Mouse (Mus musculus) MEL (cell line): ENCODE results near the gene 4930402F06Rik.

ENCODE experiments used
- CTCF ChIP-seq, 3 experiments: IDR thresholded peaks in 2 of 3; conservative IDR thresholded peaks in 1 of 3; 2 replicates each; pipeline ENCODE4 v1.5.1; 2011 to 2012; ENCODE audit warnings: low read length in 3 of 3, low read depth in 2 of 3, mild to moderate bottlenecking in 2 of 3, improper control_type of control experiment in 1 of 3, inconsistent platforms in 1 of 3, mixed read lengths in 1 of 3, moderate library complexity in 1 of 3; ENCODE audit not compliant: control insufficient read depth in 1 of 3, insufficient read depth in 1 of 3, poor library complexity in 1 of 3, severe bottlenecking in 1 of 3
- E2F4 ChIP-seq: IDR thresholded peaks from 2 replicates; pipeline ENCODE4 v1.6.1; 2011; ENCODE audit warnings: low read depth, low read length, improper control_type of control experiment, borderline replicate concordance

DNA sequence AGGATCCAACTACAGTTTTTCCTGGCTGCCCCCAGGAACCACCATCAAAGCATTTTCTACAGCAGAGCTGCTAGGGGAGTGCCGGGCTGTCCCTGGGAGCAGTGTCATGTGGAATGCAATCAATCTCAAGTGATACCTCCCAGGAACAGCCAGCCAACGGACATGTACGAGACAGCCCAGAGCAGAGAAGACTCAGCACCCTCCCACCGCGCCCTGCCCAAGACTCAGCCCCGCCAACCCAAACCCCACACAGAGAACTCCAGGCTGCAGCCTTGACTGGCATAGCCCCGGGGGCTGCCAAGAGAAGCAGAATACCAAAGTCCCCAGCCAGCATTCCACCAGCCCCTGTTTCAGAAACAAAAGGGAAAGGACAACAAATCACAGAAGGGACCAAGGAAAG is 35.0 kb upstream of the 4930402F06Rik start:
- no peak for TF ChIP-seq E2F4
- no peak for TF ChIP-seq CTCF (IDR thresholded peaks at IDR 0.05 in 2 of 3, conservative IDR thresholded peaks at IDR 0.05 in 1 of 3; ENCODE audit: control insufficient read depth in 1 of 3, insufficient read depth in 1 of 3, low read depth in 2 of 3, low read length in 3 of 3, poor library complexity in 1 of 3, severe bottlenecking in 1 of 3)
